Mouse (Mus musculus): ENCODE results near the gene Ces3a. TPM values are rescaled to one million over a fixed set of nuclear protein-coding genes. Genes with fewer than 3 reads are reported as not detected.
"Not testable (repeated sequence)": the region's sequence is repeated elsewhere in the genome, so short reads cannot be mapped to it uniquely, and the experiment has no call there.

Gene Ces3a
- total RNA-seq, 4 experiments from 2014 or later: not detected

DNA sequence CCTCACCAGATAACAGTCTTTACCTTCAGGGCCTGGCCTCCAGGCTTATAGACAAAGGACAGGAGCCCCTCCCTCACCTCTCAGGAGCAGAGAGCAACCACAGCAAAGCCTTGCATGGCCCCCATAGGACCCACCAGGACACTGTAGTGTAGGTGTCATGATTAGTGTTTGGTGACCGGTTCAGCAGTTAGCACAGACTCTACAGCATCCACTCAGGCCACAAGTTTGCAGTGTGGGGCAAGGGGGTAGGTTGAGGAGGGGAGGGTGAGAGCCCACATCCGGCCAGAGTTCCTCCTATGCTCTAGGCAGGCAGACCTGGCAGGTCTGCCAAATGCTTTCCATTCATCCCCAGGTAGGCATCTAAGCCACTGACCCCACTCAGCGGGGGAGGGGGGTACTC is 45.6 kb downstream of the Ces3a start:
- DNase-seq (ENCODE audit: low spot score in 2 of 2): no peak

DNA sequence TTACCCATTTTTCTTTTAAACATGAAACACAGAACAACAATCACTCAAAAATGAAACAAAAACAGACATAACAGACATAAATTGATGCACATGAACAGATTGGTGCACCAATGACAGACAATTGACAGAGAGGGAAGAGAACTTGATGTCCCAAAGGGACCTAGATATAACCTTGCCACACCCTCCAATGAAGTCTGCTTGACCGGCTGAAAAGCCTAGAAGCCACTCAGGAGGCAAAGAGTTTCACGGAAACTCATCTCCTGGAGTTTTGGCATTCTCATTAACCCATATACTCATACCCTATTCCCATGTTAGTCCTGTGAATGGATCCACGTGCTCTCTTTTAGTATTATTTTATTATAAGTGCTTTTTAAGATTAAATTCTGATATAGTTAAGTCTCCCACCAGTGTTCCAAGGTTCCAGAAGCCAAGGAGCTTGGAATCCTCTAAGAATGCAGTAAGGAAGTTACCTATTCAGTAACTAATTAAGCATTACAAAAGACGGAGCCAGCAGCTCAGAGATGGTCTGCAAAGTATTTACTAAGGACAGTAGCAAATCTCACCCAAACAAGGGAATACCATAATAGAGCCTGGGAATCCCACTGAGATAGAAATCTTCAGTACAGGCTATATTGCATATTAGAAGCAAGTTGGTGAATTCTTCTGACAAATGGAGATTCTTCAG is 53.8 kb downstream of the Ces3a start:
- not testable (repeated sequence) for DNase-seq (ENCODE audit: low spot score in 2 of 2)

DNA sequence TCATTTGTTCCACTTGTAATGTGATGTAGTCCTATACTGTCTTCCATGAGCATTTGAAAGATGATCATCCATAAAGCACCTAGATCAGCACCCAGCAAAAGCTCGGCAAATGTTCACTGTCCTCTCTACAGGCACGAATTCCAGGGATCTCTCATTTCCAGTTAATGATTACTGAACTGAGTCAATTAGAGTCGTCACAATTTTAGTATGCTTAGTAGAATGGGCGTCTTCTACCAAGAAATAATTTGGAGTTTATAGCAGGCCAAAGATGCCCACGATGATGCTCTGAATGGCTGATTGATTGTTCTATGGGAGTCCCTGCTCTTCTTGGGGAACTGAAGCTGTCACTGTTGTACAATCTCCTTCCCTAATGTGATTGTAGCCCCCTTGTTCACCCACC is 55.3 kb downstream of the Ces3a start:
- DNase-seq (ENCODE audit: low spot score in 2 of 2): not testable (repeated sequence)

DNA sequence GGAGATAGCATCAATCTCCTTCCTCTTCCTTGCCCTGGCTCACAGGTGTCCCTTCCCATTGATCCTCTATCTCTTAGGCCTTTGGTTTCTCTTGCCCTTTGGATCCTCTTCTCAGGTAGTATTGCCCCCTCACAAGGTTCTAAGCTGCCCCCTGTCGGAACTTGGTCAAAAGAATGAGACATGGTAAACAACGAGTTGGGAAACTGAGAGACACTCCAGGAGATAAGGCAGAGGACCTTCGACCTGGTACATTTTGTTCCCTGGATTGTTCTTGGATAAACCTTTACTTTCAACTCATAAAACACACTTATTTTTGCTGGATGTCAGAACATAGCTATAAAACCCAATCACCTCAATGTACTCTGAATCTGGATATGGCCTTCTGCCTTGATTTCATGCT is 55.8 kb downstream of the Ces3a start:
- DNase-seq (ENCODE audit: low spot score in 2 of 2): no peak

Other genes starting within 250 kb of the Ces3a start
- gene Ces2b, start 217.0 kb upstream of the Ces3a start, total RNA-seq (2022): under 1 TPM in 3 of 4 experiments, not detected in 1; 0.14 to 0.19 (median 0.18) TPM
- gene Ces2c, start 201.5 kb upstream of the Ces3a start, total RNA-seq (2022): not detected
- under 1 TPM in 1 of 4 experiments, not detected in 3; 0.30 TPM for gene Ces2e, start 122.3 kb upstream of the Ces3a start, total RNA-seq (2022)
- not detected for gene Ces2f, start 101.2 kb upstream of the Ces3a start, total RNA-seq (2022)
- under 1 TPM; 0.13 to 0.51 (median 0.32) TPM for gene Ces2g, start 86.9 kb upstream of the Ces3a start, total RNA-seq (2022)
- not detected for gene Ces2h, start 47.7 kb upstream of the Ces3a start, total RNA-seq (2022)
- gene Ces3b, start 35.2 kb downstream of the Ces3a start, total RNA-seq (2022): not detected
- not detected for gene Ces4a, start 83.2 kb downstream of the Ces3a start, total RNA-seq (2022)
- gene Cbfb, start 122.1 kb downstream of the Ces3a start, total RNA-seq (2022): 10 to 100 TPM; 17.4 to 21.8 (median 18.4) TPM
- gene D230025D16Rik, start 176.5 kb downstream of the Ces3a start, total RNA-seq (2022): 10 to 100 TPM; 34.1 to 41.5 (median 38.7) TPM
- gene B3gnt9, start 206.6 kb downstream of the Ces3a start, total RNA-seq (2022): 1 to 10 TPM; 4.2 to 5.4 (median 4.8) TPM
- 10 to 100 TPM in 2 of 4 experiments, 1 to 10 TPM in 2; 7.9 to 10.9 (median 9.6) TPM for gene Tradd, start 216.0 kb downstream of the Ces3a start, total RNA-seq (2022)
- gene Fbxl8, start 216.0 kb downstream of the Ces3a start, total RNA-seq (2022): 1 to 10 TPM in 2 of 4 experiments, under 1 TPM in 2; 0.50 to 1.6 (median 1.1) TPM
- gene Hsf4, start 221.2 kb downstream of the Ces3a start, total RNA-seq (2022): 10 to 100 TPM; 21.3 to 25.7 (median 22.9) TPM
- 10 to 100 TPM; 10.6 to 13.8 (median 13.1) TPM for gene Nol3, start 227.5 kb downstream of the Ces3a start, total RNA-seq (2022)
- gene 4931428F04Rik, start 241.3 kb downstream of the Ces3a start, total RNA-seq (2022): 10 to 100 TPM; 22.0 to 26.7 (median 24.2) TPM
- 1 to 10 TPM; 1.4 to 2.2 (median 1.8) TPM for gene Exoc3l, start 247.5 kb downstream of the Ces3a start, total RNA-seq (2022)
- gene E2f4, start 249.1 kb downstream of the Ces3a start, total RNA-seq (2022): 10 to 100 TPM; 31.2 to 39.0 (median 34.8) TPM